Mouse (Mus musculus) embryonic facial prominence, embryonic 12.5 days (tissue): ENCODE measurements around the gene Sqor. TPM values are rescaled to one million over a fixed set of nuclear protein-coding genes. Genes with fewer than 3 reads are reported as not detected.

Experiments used
- polyA plus RNA-seq: library from polyadenylated mRNA; unstranded; fragments of >200 nt; fragmentation: Nextera tagmentation; extraction: Ambion mirVana; gene quantifications from 2 replicates; pipeline ENCODE4 v1.2.1, GENCODE M21; 2016

The Sqor gene
- polyA plus RNA-seq, 1 experiment from 2014 or later = 3.6 TPM

Other genes starting within 250 kb of the Sqor start
- 15.9 and 16.9 TPM in 2 replicates for gene Gatm, start 153.9 kb upstream of the Sqor start, polyA plus RNA-seq
- gene AA467197, start 128.3 kb upstream of the Sqor start, polyA plus RNA-seq = 0.60 and 0.64 TPM in 2 replicates
- gene Slc30a4, start 62.6 kb upstream of the Sqor start, polyA plus RNA-seq = 11.5 and 12.2 TPM in 2 replicates
- gene Bloc1s6, start 26.7 kb upstream of the Sqor start, polyA plus RNA-seq = 57.1 and 62.5 TPM in 2 replicates